Mouse (Mus musculus) cerebellum, postnatal 14 days (tissue): ENCODE results near the gene Xpnpep3.

Experiments
- DNase-seq, 2 experiments: peaks; one replicate each; pipeline ENCODE4 v3.0.0; 2021; ENCODE audit warnings: mixed read lengths in 2 of 2

Gene Xpnpep3

GRCm38 (mm10) chr15:81399638-81400315, at the start of gene Xpnpep3, which contains the start of gene St13:
TSS of gene Xpnpep3 (plus strand) at chr15:81400138.
TSS of gene St13 (minus strand) at chr15:81400077.
- peak; percentile 99 for DNase-seq

- no peak for DNase-seq
Measured at GRCm38 (mm10) chr15:81350401-81350800, 49.5 kb upstream of the Xpnpep3 start.

GRCm38 (mm10) chr15:81352638-81353037, 47.3 kb upstream of the Xpnpep3 start:
- DNase-seq: peak in 1 of 2 experiments; percentile 12

- peak; percentile 47 to 69 for DNase-seq
Measured at GRCm38 (mm10) chr15:81355146-81355761, 44.7 kb upstream of the Xpnpep3 start.

- no peak for DNase-seq
Measured at GRCm38 (mm10) chr15:81356946-81357345, 43.0 kb upstream of the Xpnpep3 start.

GRCm38 (mm10) chr15:81358943-81359342, 41.0 kb upstream of the Xpnpep3 start:
- no peak for DNase-seq

GRCm38 (mm10) chr15:81359421-81359820, 40.5 kb upstream of the Xpnpep3 start:
- DNase-seq: no peak

- peak; percentile 94 to 97 for DNase-seq
Measured at GRCm38 (mm10) chr15:81360345-81361021, 39.5 kb upstream of the Xpnpep3 start, which contains the start of gene Slc25a17. TSS of gene Slc25a17 (minus strand) at chr15:81360812.

GRCm38 (mm10) chr15:81361022-81361404, 38.9 kb upstream of the Xpnpep3 start:
- DNase-seq: no peak

- peak in 1 of 2 experiments; percentile 8 for DNase-seq
Measured at GRCm38 (mm10) chr15:81361417-81362015, 38.4 kb upstream of the Xpnpep3 start.

- no peak for DNase-seq
Measured at GRCm38 (mm10) chr15:81362501-81362900, 37.4 kb upstream of the Xpnpep3 start.

- no peak for DNase-seq
Measured at GRCm38 (mm10) chr15:81364271-81364670, 35.7 kb upstream of the Xpnpep3 start.

GRCm38 (mm10) chr15:81365246-81365645, 34.7 kb upstream of the Xpnpep3 start:
- no peak for DNase-seq

GRCm38 (mm10) chr15:81366241-81366640, 33.7 kb upstream of the Xpnpep3 start:
- DNase-seq: no peak

GRCm38 (mm10) chr15:81368601-81369000, 31.3 kb upstream of the Xpnpep3 start:
- DNase-seq: no peak

GRCm38 (mm10) chr15:81370356-81370755, 29.6 kb upstream of the Xpnpep3 start:
- no peak for DNase-seq

GRCm38 (mm10) chr15:81374621-81375020, 25.3 kb upstream of the Xpnpep3 start:
- DNase-seq: no peak

- DNase-seq: no peak
Measured at GRCm38 (mm10) chr15:81378845-81379244, 21.1 kb upstream of the Xpnpep3 start.

GRCm38 (mm10) chr15:81386327-81386726, 13.6 kb upstream of the Xpnpep3 start:
- DNase-seq: no peak

GRCm38 (mm10) chr15:81392997-81393396, 6.9 kb upstream of the Xpnpep3 start:
- peak; percentile 52 to 59 for DNase-seq

- DNase-seq: no peak
Measured at GRCm38 (mm10) chr15:81394211-81394915, 5.6 kb upstream of the Xpnpep3 start.

GRCm38 (mm10) chr15:81398189-81398588, 1.7 kb upstream of the Xpnpep3 start:
- DNase-seq: no peak

- DNase-seq: no peak
Measured at GRCm38 (mm10) chr15:81399297-81399637, 671 bp upstream of the Xpnpep3 start.
